Mouse (Mus musculus): ENCODE results near the gene Srp54c. TPM values are rescaled to one million over a fixed set of nuclear protein-coding genes. Genes with fewer than 3 reads are reported as not detected.

Gene Srp54c
- total RNA-seq, 1 experiment: 31.7 TPM

DNA sequence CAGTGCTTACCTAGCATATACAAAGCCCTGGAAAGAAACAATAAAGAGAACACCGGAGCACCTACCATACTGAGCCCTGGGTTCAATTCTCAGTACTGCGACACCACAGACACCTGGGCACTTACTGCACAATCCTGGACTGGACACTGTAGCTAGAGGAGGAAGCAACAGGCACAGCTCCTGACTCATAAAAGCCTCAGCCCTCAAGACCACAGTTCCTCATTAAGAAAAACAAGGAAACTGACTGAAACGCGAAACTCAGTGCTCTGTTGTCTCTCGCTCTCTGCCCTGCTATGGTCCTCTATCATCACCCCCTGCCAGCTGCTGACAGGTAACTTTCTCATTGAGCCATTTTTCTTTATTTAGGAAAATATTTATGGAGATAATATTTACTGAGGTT, 69.4 kb downstream of the Srp54c start, which contains the start of gene 1110008L16Rik:
TSS of gene 1110008L16Rik (plus strand) at position 242 of the 400 bp plus-strand sequence.
- DNase-seq (ENCODE audit: low read depth, low spot score): no peak
- Histone ChIP-seq H3K9ac (ENCODE audit: insufficient read depth, low read depth, low read length, poor library complexity, severe bottlenecking) (no peak within 1 kb of the TSS), H3K27ac (ENCODE audit: insufficient read depth, low read depth, low read length, poor library complexity, severe bottlenecking) (no peak within 1 kb of the TSS), H3K36me3 (ENCODE audit: control insufficient read depth, insufficient read depth, low read length, poor library complexity, severe bottlenecking) (peaks cover 7% of the 10 kb centered on the region), H3K9me3 (ENCODE audit: control insufficient read depth, insufficient read depth, low read depth, low read length) (no peaks in the 10 kb centered on the region), H3K4me3 (ENCODE audit: insufficient read depth in 1 of 2, low read depth in 1 of 2, low read length in 2 of 2, poor library complexity in 1 of 2, severe bottlenecking in 1 of 2) (no peak within 1 kb of the TSS), H3K4me1 (ENCODE audit: control insufficient read depth in 2 of 2, insufficient read depth in 2 of 2, low read length in 2 of 2, poor library complexity in 1 of 2) (peaks cover 0 to 12% of the 10 kb centered on the region in 2 experiments; a peak in 2 of 4 replicates)
- TF ChIP-seq MAFK (IDR thresholded peaks at IDR 0.05; ENCODE audit: insufficient read depth, low read depth, low read length) (no peak), HCFC1 (IDR thresholded peaks at IDR 0.05; ENCODE audit: borderline replicate concordance, insufficient read depth, low read length) (no peak), ZNF384 (IDR thresholded peaks at IDR 0.05; ENCODE audit: low read depth, low read length) (no peak), CHD2 (IDR thresholded peaks at IDR 0.05; ENCODE audit: low read depth, low read length) (no peak), ZC3H11A (IDR thresholded peaks at IDR 0.05; ENCODE audit: borderline replicate concordance, low read depth, low read length) (no peak)
- in situ Hi-C loops (cut with MboI; ENCODE audit: low sequenced_read_pairs in 2 of 2, unreplicated experiment in 2 of 2): no loop called here

DNA sequence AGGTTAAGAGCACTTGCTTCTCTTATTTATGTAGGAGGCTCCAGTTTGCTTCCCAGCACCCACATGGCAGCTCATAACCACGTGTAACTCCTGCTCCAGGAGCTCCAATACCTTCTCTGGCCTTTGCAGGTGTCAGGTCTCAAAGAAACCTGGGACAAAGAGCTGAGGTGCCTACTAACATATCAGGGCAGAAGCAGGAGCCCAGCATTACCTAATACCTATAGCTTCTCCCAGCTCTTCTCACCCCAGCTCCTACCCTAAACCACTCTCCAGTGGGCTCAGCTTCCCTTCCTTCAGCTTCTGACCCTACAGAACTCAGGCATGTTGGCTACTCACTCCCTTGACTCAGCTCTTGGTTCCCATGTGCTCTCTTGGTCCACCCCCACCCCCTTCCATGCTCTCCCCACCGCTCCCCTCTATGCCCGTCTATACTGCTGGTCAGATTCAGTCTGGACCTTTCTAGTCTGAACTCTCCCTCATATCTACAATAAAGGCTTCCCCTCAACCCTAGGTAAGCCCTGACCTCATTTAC, 70.9 kb downstream of the Srp54c start:
- Histone ChIP-seq H3K4me3 (ENCODE audit: insufficient read depth in 1 of 2, low read depth in 1 of 2, low read length in 2 of 2, poor library complexity in 1 of 2, severe bottlenecking in 1 of 2) (peak overlapping the region in 1 of 2 experiments; percentile 86; a peak in 1 of 4 replicates), H3K4me1 (ENCODE audit: control insufficient read depth in 2 of 2, insufficient read depth in 2 of 2, low read length in 2 of 2, poor library complexity in 1 of 2) (peaks cover 0 to 12% of the 10 kb centered on the region in 2 experiments; a peak in 2 of 4 replicates), H3K9ac (ENCODE audit: insufficient read depth, low read depth, low read length, poor library complexity, severe bottlenecking) (peak overlapping the region; percentile 54; the same call in 1 of the 2 replicates), H3K9me3 (ENCODE audit: control insufficient read depth, insufficient read depth, low read depth, low read length) (no peaks in the 10 kb centered on the region), H3K36me3 (ENCODE audit: control insufficient read depth, insufficient read depth, low read length, poor library complexity, severe bottlenecking) (peaks cover 5% of the 10 kb centered on the region), H3K27ac (ENCODE audit: insufficient read depth, low read depth, low read length, poor library complexity, severe bottlenecking) (no peak overlapping the region; the same call in 1 of the 2 replicates)
- no peak for TF ChIP-seq MAFK (IDR thresholded peaks at IDR 0.05; ENCODE audit: insufficient read depth, low read depth, low read length)
- no peak for TF ChIP-seq CHD2 (IDR thresholded peaks at IDR 0.05; ENCODE audit: low read depth, low read length)
- TF ChIP-seq ZNF384 (IDR thresholded peaks at IDR 0.05; ENCODE audit: low read depth, low read length): no peak
- in situ Hi-C loops (cut with MboI; ENCODE audit: low sequenced_read_pairs in 2 of 2, unreplicated experiment in 2 of 2): no loop called here
- DNase-seq (ENCODE audit: low read depth, low spot score): no peak

DNA sequence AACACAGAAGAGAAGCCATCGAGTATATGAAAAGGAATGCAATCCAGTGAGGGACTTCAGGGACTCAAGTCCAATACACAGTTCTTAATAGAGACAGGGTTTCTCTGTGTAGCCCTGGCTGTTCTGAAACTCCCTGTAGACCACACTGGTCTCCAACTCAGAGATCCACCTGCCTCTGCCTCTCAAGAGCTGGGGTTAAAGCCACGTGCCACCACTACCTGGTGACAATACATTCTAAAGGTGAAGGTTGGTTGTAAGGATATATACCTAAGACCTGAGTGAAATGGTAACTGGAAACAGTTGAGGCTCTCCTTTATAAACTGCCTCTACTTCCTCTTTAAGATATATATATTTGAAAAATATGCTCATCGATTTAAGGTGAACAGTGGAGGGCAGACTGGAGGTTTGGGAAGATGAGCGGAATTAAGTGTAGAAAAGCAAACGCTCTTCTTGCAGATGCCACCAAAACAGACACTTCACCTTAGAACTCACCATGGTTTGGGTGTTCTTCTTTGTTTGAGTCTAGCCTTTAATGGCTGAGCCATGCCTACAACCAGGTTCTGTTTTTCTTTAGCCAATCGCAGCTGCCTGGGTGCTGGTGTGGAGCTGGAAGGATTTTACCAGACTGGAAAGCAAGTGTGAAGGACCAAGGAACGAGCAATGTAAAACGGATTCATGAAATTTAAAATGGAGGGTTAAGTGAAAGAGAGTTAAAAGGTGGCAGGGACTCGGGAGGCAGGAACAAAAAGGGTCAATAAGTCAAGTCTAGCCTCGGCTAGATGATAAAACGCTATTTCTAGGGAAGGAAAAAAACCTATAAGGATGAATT, 71.7 kb downstream of the Srp54c start:
- peak overlapping the region; percentile 91 for H3K9ac ChIP-seq (ENCODE audit: insufficient read depth, low read depth, low read length, poor library complexity, severe bottlenecking)
- TF ChIP-seq MAFK (IDR thresholded peaks at IDR 0.05; ENCODE audit: insufficient read depth, low read depth, low read length) (no peak), ZNF384 (IDR thresholded peaks at IDR 0.05; ENCODE audit: low read depth, low read length) (no peak), CHD2 (IDR thresholded peaks at IDR 0.05; ENCODE audit: low read depth, low read length) (no peak), HCFC1 (IDR thresholded peaks at IDR 0.05; ENCODE audit: borderline replicate concordance, insufficient read depth, low read length) (no peak)
- DNase-seq (ENCODE audit: low read depth, low spot score): no peak
- H3K27ac ChIP-seq (ENCODE audit: insufficient read depth, low read depth, low read length, poor library complexity, severe bottlenecking): peak overlapping the region; percentile 17; the same call in 1 of the 2 replicates
- no peaks in the 10 kb centered on the region for H3K9me3 ChIP-seq (ENCODE audit: control insufficient read depth, insufficient read depth, low read depth, low read length)
- peaks cover 0 to 12% of the 10 kb centered on the region in 2 experiments; a peak in 2 of 4 replicates for H3K4me1 ChIP-seq (ENCODE audit: control insufficient read depth in 2 of 2, insufficient read depth in 2 of 2, low read length in 2 of 2, poor library complexity in 1 of 2)
- H3K36me3 ChIP-seq (ENCODE audit: control insufficient read depth, insufficient read depth, low read length, poor library complexity, severe bottlenecking): peaks cover 7% of the 10 kb centered on the region
- peak overlapping the region; percentile 86 to 87 for H3K4me3 ChIP-seq (ENCODE audit: insufficient read depth in 1 of 2, low read depth in 1 of 2, low read length in 2 of 2, poor library complexity in 1 of 2, severe bottlenecking in 1 of 2)
- in situ Hi-C loops (cut with MboI; ENCODE audit: low sequenced_read_pairs in 2 of 2, unreplicated experiment in 2 of 2): no loop called here

DNA sequence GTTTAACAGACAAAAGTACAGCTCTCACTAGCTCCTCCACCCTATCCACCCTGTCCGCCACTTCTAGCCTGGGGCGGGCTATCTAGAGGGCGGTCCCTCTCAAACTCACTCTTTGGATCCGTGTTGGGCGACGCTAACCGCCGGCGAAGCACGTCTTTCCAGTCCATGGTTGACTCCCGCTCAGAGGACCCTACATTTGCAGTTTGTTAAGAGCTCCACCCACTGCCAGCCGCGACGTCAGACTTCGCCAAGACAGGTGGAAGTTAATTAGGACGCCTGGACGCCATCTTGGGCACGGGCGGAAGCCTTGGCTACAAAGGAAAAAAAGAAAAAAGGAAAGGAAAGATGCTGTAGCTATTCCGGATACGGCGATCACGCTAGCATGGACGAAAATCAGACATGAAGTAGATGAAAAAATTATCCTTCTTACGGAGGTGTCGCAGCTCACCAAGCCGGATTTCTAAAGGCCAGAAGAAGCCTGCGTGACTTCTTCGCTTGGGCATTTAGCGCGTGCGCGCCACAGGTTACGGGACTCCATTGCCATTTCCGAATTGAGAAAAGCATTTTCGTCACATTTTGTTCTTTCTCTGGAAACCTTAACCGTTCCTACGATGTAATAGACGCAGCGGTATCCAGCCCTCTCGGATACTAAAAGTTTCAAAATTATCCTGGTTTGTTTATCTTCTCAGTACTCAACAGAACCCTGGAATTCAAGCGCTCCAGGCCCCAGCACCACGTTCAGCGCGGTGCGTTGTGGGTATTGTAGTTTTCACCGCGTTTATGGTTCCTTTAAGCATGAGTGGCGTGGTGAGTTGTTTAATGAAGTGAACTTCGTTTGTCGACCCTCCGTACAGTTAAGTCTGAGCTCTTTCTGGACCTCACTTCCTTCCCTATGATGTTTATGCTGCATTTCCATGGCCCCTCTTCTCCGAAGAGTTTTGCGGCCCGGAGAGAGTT, 72.8 kb downstream of the Srp54c start, which contains the start of gene Ppp2r3c:
TSS of gene Ppp2r3c (minus strand) at position 514 of the 957 bp plus-strand sequence.
- Histone ChIP-seq H3K4me3 (ENCODE audit: insufficient read depth in 1 of 2, low read depth in 1 of 2, low read length in 2 of 2, poor library complexity in 1 of 2, severe bottlenecking in 1 of 2) (peak within 1 kb of the TSS; percentile 86 to 87), H3K27ac (ENCODE audit: insufficient read depth, low read depth, low read length, poor library complexity, severe bottlenecking) (peak within 1 kb of the TSS; percentile 72), H3K36me3 (ENCODE audit: control insufficient read depth, insufficient read depth, low read length, poor library complexity, severe bottlenecking) (peaks cover 10% of the 10 kb centered on the region), H3K4me1 (ENCODE audit: control insufficient read depth in 2 of 2, insufficient read depth in 2 of 2, low read length in 2 of 2, poor library complexity in 1 of 2) (peaks cover 0 to 12% of the 10 kb centered on the region in 2 experiments; a peak in 2 of 4 replicates), H3K9me3 (ENCODE audit: control insufficient read depth, insufficient read depth, low read depth, low read length) (no peaks in the 10 kb centered on the region), H3K9ac (ENCODE audit: insufficient read depth, low read depth, low read length, poor library complexity, severe bottlenecking) (peak within 1 kb of the TSS; percentile 91)
- in situ Hi-C loops (cut with MboI; ENCODE audit: low sequenced_read_pairs in 2 of 2, unreplicated experiment in 2 of 2): no loop called here
- TF ChIP-seq MAFK (IDR thresholded peaks at IDR 0.05; ENCODE audit: insufficient read depth, low read depth, low read length) (no peak), ZC3H11A (IDR thresholded peaks at IDR 0.05; ENCODE audit: borderline replicate concordance, low read depth, low read length) (peak; percentile 97), HCFC1 (IDR thresholded peaks at IDR 0.05; ENCODE audit: borderline replicate concordance, insufficient read depth, low read length) (peak; percentile 91), ZNF384 (IDR thresholded peaks at IDR 0.05; ENCODE audit: low read depth, low read length) (peak; percentile 63; the same call in 1 of the 2 replicates)
- peak; percentile 94 for DNase-seq (ENCODE audit: low read depth, low spot score)

Measured in ES-E14 (cell line).